Mouse (Mus musculus) heart, postnatal 14 days (tissue): ENCODE measurements around the gene Myh13. TPM values are rescaled to one million over a fixed set of nuclear protein-coding genes. Genes with fewer than 3 reads are reported as not detected.

Experiments
- DNase-seq, 2 experiments: peaks; one replicate each; pipeline ENCODE4 v3.0.0; 2021 to 2022
- intact Hi-C: fragments of 180-260 bp; cut with DNase I; formaldehyde crosslinking; loops from one replicate; pipeline ENCODE4 v1.15.1; 2025
- long read RNA-seq, 2 experiments: library from polyadenylated mRNA; stranded (forward); transcript quantifications; one replicate each; pipeline ENCODE4 v2.0.0; 2021
- total RNA-seq, 2 experiments: library from RNA; stranded (reverse); gene quantifications; 2 replicates each; pipeline ENCODE4 v1.2.3; 2021

Gene Myh13
- total RNA-seq, result not detected
- long read RNA-seq, experiment 1, result 0 reads
- long read RNA-seq, experiment 2, result 0 reads

GRCm38 (mm10) chr11:67321358-67321757 lies at the start of gene Myh13:
TSS of gene Myh13 (plus strand) at chr11:67321658.
- no peak for DNase-seq
- intact Hi-C loops, result no loop called here

DNA sequence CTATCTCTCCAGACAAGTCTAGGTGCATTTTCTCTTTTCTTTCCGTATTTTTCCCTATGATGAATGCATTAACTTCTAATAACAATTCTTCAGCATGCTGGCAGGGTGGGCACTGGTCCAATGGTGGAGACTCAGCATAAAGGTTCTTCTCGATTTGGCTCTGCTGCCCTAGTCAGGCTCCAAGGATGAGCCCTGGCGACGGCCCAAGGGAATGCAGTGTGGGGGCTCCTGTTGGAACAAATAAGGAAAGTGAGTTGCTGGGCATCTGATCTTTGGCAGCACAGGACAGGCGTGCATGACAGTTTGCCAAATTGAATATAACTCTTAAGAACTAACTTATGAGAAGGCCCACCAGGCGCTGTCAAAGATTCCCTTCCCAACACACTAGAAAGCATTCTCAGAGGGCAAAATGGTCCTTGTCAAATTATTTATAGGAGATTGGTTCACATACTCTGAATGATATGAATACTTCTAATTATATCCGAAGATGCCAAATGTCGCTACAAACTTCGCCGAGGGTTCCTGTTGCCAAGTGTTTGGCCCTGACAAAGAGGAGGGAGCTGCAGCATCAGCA lies 44.8 kb upstream of the Myh13 start, which contains the start of gene Myh8:
Myh8 (plus strand) TSS at position 524 of the 574 bp plus-strand sequence.
- intact Hi-C loops, result no loop called here
- peak; percentile 5 to 14 for DNase-seq

DNA sequence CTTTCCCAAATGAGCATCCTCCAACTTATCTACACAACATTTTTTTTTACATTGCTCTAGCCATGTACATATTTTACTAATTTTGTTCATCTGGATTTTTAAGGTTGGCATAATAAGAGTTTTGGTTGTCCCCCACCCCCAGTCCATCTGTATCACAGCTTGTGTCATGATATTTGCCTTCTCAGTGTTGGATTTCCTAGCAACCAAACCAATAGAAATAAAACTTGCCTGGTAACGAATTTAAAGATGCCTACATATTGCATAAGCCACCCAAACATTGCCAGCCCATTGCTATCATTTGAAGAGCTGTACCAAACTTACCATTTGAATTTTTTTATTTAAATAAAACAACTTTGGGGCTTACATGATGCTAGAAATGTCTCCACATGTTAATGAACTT lies 28.0 kb upstream of the Myh13 start:
- intact Hi-C loops, result no loop called here
- DNase-seq, result no peak

DNA sequence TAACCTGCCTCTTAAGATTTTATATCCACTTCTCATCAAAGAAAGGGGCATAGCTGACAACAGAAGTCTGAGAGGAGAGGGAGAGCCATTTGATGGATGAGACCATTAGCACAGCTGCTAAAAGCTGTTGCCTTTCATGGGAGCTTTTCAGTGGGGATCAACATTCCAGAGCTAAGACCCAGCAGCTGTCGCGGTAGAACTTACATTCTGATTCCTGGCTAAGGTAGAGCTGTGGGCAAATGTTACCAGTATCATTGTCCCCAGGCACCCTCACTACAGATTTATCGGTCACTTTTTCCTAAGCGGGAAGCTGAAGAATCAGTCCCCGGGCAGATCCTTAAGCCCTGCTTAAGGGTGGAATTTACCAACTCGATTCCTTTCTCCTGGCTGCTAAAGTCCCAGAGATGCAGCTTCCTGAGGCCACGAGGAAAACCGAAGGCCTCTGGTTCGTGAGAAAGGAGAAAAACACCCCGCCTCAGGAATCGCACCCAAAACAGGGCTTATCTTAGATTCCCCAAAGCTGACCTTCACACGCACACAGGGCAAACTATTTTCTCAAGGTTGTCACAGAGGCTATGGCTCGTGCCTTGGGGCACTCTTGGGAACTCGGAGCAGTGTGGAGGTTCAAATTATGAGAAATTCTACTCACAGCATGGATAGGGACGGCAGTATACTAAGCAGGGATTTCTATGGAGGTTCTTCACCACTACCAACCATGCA lies 7.6 kb upstream of the Myh13 start:
- no peak for DNase-seq

GRCm38 (mm10) chr11:67326536-67326935 lies 5.1 kb downstream of the Myh13 start:
- intact Hi-C loops, result no loop called here
- DNase-seq, result no peak

More for the DNA sequence above, 7.6 kb upstream of the Myh13 start:
- intact Hi-C loops, result no loop called here

DNA sequence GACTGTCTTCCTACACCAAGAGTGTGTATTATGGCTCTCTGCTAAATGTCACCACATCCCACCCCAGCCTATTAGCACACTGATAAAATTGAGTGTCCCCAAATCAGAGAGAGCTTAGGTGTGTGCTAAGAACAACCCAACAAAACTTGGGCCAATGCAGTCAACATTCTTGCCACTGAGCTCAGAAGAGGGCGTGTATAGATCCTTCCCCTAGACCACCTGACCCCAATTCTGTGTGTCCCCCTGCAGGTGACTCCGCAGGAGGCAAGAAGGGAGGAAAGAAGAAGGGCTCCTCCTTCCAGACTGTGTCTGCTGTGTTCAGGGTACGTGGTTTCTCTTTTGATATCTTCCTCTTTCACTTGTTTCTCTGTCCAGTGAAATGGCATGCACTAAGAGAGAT lies 23.1 kb downstream of the Myh13 start:
- DNase-seq, result no peak
- intact Hi-C loops, result no loop called here

GRCm38 (mm10) chr11:67345186-67345855 lies 23.9 kb downstream of the Myh13 start:
- intact Hi-C loops, result no loop called here
- no peak for DNase-seq

GRCm38 (mm10) chr11:67345856-67346236 lies 24.4 kb downstream of the Myh13 start:
- no peak for DNase-seq
- intact Hi-C loops, result no loop called here

- peak; percentile 68 to 82 for DNase-seq
- intact Hi-C loops, result loop anchor here (1.0 kb wide), 1 partner anchor 237 kb away; no protein-coding TSS in a partner anchor
These were observed 28.8 kb downstream of the Myh13 start for GRCm38 (mm10) chr11:67350153-67350768.

DNA sequence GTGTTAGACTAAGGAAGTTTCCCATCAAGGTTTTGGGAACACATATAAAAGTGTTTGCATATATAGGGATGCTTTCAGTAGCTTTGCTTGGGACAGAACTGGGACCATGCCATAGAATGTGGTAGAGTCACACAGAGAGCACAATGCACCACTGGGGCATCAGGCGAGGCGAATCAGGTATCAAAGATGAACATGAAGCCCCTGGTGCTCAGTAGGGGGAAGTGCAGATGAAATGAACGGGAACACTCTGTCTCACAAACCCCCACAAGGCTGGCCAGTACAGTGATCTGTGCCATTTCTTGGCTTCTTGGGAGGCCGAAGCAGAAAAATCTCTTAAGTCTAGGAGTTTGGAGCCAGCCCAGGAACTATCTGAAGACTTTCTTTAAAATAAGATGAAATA lies 31.6 kb downstream of the Myh13 start:
- DNase-seq, result no peak
- intact Hi-C loops, result no loop called here

- DNase-seq, result no peak
- intact Hi-C loops, result no loop called here
These were observed 36.6 kb downstream of the Myh13 start for GRCm38 (mm10) chr11:67358031-67358430.

DNA sequence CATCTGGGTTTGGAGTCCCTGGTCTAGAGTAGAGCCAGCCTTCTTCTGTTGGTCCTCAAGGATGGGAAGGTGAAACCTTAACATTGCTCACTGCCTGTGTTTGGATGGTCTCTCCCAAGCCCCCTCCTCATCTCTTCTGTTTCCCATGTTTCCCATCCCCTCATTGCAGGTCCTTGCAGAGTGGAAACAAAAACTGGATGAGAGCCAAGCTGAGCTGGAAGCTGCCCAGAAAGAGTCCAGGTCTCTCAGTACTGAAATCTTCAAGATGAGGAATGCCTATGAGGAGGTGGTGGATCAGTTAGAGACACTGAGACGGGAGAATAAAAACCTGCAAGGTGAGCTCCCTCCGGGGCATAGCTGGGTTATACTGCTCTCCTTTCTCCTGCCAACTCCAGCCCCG lies 40.8 kb downstream of the Myh13 start:
- DNase-seq, result no peak
- intact Hi-C loops, result no loop called here

DNA sequence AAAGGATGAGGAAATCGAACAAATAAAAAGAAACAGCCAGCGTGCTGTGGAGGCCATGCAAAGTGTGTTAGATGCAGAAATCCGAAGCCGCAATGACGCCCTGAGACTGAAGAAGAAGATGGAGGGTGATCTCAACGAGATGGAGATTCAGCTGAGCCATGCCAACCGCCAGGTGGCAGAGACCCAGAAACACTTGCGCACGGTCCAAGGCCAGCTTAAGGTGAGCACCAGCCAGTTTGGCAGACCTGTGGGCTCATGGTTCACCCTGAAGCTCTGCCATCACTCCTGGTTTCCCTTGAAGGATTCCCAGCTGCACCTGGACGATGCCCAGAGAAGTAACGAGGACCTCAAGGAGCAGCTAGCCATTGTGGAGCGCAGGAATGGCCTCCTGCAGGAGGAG lies 43.1 kb downstream of the Myh13 start:
- intact Hi-C loops, result no loop called here

GRCm38 (mm10) chr11:67364986-67365721 lies 43.7 kb downstream of the Myh13 start:
- no peak for DNase-seq
- intact Hi-C loops, result no loop called here

More for the DNA sequence above, 43.1 kb downstream of the Myh13 start:
- no peak for DNase-seq

DNA sequence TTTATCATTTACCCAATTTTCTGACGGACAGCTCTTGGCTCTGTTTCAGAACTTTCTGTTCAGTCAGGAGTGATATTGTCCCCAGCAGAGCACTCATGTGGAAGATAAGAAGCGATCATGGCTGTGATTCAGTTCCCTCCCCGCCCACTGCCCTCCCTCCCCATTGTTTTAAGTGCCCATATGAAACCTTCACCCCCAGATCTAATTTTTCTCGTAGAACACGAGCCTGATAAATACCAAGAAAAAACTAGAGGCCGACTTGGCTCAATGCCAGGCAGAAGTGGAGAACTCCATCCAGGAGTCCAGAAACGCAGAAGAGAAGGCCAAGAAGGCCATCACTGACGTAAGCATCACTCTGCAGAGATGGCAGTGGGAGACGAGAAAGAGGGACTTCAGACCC lies 45.5 kb downstream of the Myh13 start:
- intact Hi-C loops, result no loop called here
- DNase-seq, result no peak

GRCm38 (mm10) chr11:67373333-67373732 lies 51.9 kb downstream of the Myh13 start:
- DNase-seq, result peak in 1 of 2 experiments; percentile 42
- intact Hi-C loops, result loop anchor here (1.0 kb wide), 1 partner anchor 274 kb away; no protein-coding TSS in a partner anchor

DNA sequence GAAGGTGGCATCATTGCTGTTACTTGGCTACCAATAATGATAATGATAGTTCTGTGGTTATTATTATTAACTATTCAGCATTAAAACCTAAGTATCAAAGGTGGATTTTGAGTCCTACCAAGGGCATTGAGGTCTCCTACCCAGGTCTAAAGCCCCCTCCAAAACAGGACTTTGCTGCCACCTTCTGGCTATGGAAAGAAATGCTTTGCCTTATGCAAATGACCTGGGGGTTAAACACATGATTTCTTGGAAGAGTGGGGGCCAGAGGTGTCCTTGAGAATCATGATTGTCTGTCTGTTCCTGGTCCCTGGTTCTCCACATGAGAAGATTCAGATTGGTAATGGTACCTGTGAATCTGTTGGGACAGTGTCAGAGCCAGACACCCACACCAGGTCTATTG lies 54.9 kb downstream of the Myh13 start:
- intact Hi-C loops, result no loop called here
- peak in 1 of 2 experiments; percentile 19 for DNase-seq

DNA sequence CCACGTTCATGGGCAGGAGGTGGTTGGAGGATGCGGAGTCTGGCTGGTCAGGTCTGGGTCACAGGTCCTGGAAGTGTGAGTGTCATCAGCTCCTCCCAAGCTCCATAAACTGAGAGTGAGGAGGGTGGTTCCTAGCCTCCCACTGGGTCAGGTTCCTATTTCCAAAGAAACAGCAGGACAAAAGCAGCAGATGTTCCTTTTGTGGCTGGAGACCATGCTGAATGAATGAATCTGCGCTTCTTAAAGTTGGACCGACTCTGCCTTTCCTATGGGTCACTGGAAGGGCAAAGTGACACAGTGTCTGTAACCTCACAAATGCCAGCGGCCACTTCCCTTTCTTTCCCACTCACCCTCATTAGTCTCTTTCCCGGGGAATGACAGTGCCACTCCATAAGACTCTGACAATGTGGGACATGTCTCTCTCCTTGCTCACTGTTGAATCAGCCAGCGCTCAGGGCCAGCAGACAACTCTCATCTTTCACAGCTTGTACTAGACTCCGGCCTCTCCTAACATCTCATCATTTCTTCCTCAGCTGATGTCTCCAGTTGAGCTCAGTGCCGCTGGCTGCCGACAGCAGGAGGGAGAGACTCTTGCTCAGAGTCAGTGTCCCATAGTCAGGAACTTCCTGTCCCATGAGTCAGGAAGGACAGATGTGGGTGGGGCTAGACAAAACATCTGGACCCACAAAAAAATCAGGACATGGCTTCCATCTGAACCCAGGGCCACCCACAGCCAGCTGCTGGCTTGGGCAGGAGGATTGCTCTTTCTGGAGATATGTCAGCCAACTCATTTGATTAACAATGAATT lies 58.4 kb downstream of the Myh13 start:
- intact Hi-C loops, result no loop called here
- DNase-seq, result peak; percentile 29 to 32

DNA sequence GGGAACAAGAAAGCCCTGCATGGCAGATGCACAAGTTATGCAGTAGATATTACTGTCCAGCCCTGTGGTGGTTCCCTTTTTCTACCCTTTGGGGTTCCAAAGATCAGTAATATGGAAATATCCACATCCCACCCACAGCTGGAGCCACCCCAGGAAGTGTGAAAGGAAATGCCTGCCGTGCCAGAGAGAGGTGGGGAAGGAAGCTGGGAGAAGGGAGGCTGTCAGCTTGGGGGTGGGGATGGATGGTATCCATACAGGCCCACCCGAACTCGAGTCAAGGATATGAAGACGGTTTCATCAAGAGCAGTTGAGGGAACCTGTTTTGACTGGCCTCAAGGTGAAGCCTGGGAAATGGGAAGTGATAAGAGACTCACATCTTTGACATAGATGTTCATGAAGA lies 60.4 kb downstream of the Myh13 start:
- intact Hi-C loops, result no loop called here
- no peak for DNase-seq

DNA sequence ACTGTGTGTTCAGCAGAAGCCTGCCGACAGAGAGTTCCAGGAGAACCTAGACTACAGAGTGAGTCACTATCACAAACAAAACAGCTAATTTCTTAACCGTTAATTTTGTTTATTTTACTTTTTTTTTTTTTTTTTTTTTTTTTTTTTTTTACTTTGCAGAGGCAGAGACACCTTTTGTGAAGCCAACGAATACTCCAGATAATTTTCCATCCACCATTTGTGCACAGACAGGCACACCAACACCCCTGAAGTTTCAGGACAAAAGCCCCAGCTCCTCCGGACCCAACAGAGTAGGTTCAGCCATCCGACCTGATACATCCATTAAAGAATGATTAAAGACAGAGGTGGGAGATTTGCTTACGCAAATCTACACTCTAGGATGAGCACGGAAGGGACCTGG lies 63.2 kb downstream of the Myh13 start:
- DNase-seq, result no peak
- intact Hi-C loops, result no loop called here
